Mouse (Mus musculus): ENCODE data around the gene Hectd2. TPM values are rescaled to one million over a fixed set of nuclear protein-coding genes. Genes with fewer than 3 reads are reported as not detected.

Hectd2 gene
- total and polyA plus RNA-seq, 3 experiments = 0.12 to 2.0 TPM; not detected in 1

GRCm38 (mm10) chr19:36559331-36559730 lies 4.9 kb downstream of the Hectd2 start:
- Histone ChIP-seq H3K27ac (ENCODE audit: control insufficient read depth, low read depth, low read length) (no peak overlapping the region), H3K27me3 (ENCODE audit: control insufficient read depth in 1 of 2, insufficient read depth in 2 of 2, low read length in 2 of 2) (peaks cover 7 to 18% of the 10 kb centered on the region in 2 experiments), H3K9ac (ENCODE audit: control insufficient read depth, low read depth, low read length, poor library complexity, severe bottlenecking) (no peak overlapping the region), H3K36me3 (ENCODE audit: control insufficient read depth in 1 of 2, insufficient read depth in 2 of 2, low read length in 2 of 2) (peaks cover 0 to 2% of the 10 kb centered on the region in 2 experiments; a peak in 1 of 4 replicates), H3K79me2 (ENCODE audit: control insufficient read depth, insufficient read depth, low read length, poor library complexity) (no peaks in the 10 kb centered on the region; the same call in 1 of the 2 replicates), H3K4me3 (ENCODE audit: control insufficient read depth in 1 of 2, insufficient read depth in 1 of 2, low read depth in 2 of 2, low read length in 2 of 2) (no peak overlapping the region), H3K4me1 (ENCODE audit: control insufficient read depth in 1 of 2, insufficient read depth in 2 of 2, low read length in 2 of 2) (peaks cover 0 to 2% of the 10 kb centered on the region in 2 experiments; a peak in 1 of 4 replicates), H3K9me3 (replicated peaks; ENCODE audit: insufficient read depth, low read length) (no peaks in the 10 kb centered on the region)
- no peak for DNase-seq (ENCODE audit: low read depth, low spot score)
- TF ChIP-seq MYC (IDR thresholded peaks at IDR 0.05; ENCODE audit: low read depth, low read length) (no peak), TBP (IDR thresholded peaks at IDR 0.05; ENCODE audit: low read depth, low read length) (no peak), ETS1 (IDR thresholded peaks at IDR 0.05; ENCODE audit: low read depth, low read length) (no peak), MAFK (IDR thresholded peaks at IDR 0.05; ENCODE audit: borderline replicate concordance, low read depth, low read length) (no peak), ELF1 (IDR thresholded peaks at IDR 0.05; ENCODE audit: low read depth, low read length) (no peak), TAL1 (IDR thresholded peaks at IDR 0.05; ENCODE audit: low read length) (no peak), ZC3H11A (IDR thresholded peaks at IDR 0.05; ENCODE audit: low read depth, low read length) (no peak), MAZ (IDR thresholded peaks at IDR 0.05; ENCODE audit: low read depth, low read length) (no peak), SMC3 (IDR thresholded peaks at IDR 0.05; ENCODE audit: low read depth, low read length) (no peak), RCOR1 (IDR thresholded peaks at IDR 0.05; ENCODE audit: low read depth, low read length) (no peak), GABPA (IDR thresholded peaks at IDR 0.05; ENCODE audit: low read depth, low read length) (no peak), UBTF (IDR thresholded peaks at IDR 0.05; ENCODE audit: borderline replicate concordance, insufficient read depth, low read depth, low read length) (no peak), POLR2A (IDR thresholded peaks at IDR 0.05; ENCODE audit: control insufficient read depth in 1 of 2, insufficient read depth in 1 of 2, low read depth in 1 of 2, low read length in 2 of 2, poor library complexity in 1 of 2) (no peak)

DNA sequence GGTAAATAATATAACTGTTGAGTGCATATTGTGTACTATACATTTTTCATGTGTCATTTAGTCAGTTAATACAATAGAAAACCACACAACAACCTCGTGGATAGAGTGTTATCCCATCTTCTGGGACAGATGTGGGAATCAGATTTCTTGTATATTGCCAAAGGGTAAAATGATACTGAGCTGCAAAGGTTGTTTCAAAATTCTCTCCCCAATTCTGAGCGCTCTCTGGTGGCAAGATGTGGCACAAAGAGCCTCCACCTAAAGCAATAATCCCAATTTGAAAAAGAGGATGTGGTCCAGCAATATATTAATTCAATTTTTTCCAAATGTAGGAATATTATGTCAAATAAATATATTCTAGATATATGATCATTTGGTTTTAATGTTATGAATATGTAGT lies 5.7 kb downstream of the Hectd2 start:
- no peak overlapping the region for H3K4me3 ChIP-seq (ENCODE audit: control insufficient read depth in 1 of 2, insufficient read depth in 1 of 2, low read depth in 2 of 2, low read length in 2 of 2)
- no peak overlapping the region for H3K9ac ChIP-seq (ENCODE audit: control insufficient read depth, low read depth, low read length, poor library complexity, severe bottlenecking)
- peak; percentile 37 for DNase-seq (ENCODE audit: low read depth, low spot score)
- peaks cover 0 to 2% of the 10 kb centered on the region in 2 experiments; a peak in 1 of 4 replicates for H3K36me3 ChIP-seq (ENCODE audit: control insufficient read depth in 1 of 2, insufficient read depth in 2 of 2, low read length in 2 of 2)
- H3K27ac ChIP-seq (ENCODE audit: control insufficient read depth, low read depth, low read length) = no peak overlapping the region
- no peaks in the 10 kb centered on the region for H3K9me3 ChIP-seq (replicated peaks; ENCODE audit: insufficient read depth, low read length)
- H3K79me2 ChIP-seq (ENCODE audit: control insufficient read depth, insufficient read depth, low read length, poor library complexity) = no peaks in the 10 kb centered on the region
- 0 out of 4 replicates have a peak, but pooled peaks cover 0 to 2% of the 10 kb centered on the region in 2 experiments for H3K4me1 ChIP-seq (ENCODE audit: control insufficient read depth in 1 of 2, insufficient read depth in 2 of 2, low read length in 2 of 2)
- H3K27me3 ChIP-seq (ENCODE audit: control insufficient read depth in 1 of 2, insufficient read depth in 2 of 2, low read length in 2 of 2) = peaks cover 1 to 15% of the 10 kb centered on the region in 2 experiments; a peak in 3 of 4 replicates
- TF ChIP-seq CTCF (IDR thresholded peaks at IDR 0.05 in 2 of 3, conservative IDR thresholded peaks at IDR 0.05 in 1 of 3; ENCODE audit: control insufficient read depth in 1 of 3, insufficient read depth in 1 of 3, low read depth in 2 of 3, low read length in 3 of 3, poor library complexity in 1 of 3, severe bottlenecking in 1 of 3) (peak; percentile 25 to 55 (median 41); a peak in 4 of 6 replicates), E2F4 (IDR thresholded peaks at IDR 0.05; ENCODE audit: borderline replicate concordance, low read depth, low read length) (no peak), GABPA (IDR thresholded peaks at IDR 0.05; ENCODE audit: low read depth, low read length) (no peak), GATA1 (IDR thresholded peaks at IDR 0.05; ENCODE audit: low read depth, low read length) (no peak), MAZ (IDR thresholded peaks at IDR 0.05; ENCODE audit: low read depth, low read length) (no peak), CHD2 (IDR thresholded peaks at IDR 0.05; ENCODE audit: low read length) (no peak), TCF12 (IDR thresholded peaks at IDR 0.05; ENCODE audit: low read depth, low read length) (no peak), MEF2A (IDR thresholded peaks at IDR 0.05; ENCODE audit: extremely low read depth, insufficient replicate concordance, low read depth, low read length, poor library complexity, severe bottlenecking) (no peak), USF2 (IDR thresholded peaks at IDR 0.05; ENCODE audit: borderline replicate concordance in 1 of 2, insufficient read depth in 1 of 2, low read depth in 1 of 2, low read length in 2 of 2) (no peak), USF1 (IDR thresholded peaks at IDR 0.05; ENCODE audit: low read depth, low read length) (no peak), POLR2AphosphoS5 (IDR thresholded peaks at IDR 0.05; ENCODE audit: borderline replicate concordance, low read depth, low read length) (no peak), MYB (IDR thresholded peaks at IDR 0.05; ENCODE audit: low read depth, low read length) (no peak), ZNF384 (IDR thresholded peaks at IDR 0.05; ENCODE audit: low read depth, low read length) (no peak), POLR2A (IDR thresholded peaks at IDR 0.05; ENCODE audit: control insufficient read depth in 1 of 2, insufficient read depth in 1 of 2, low read depth in 1 of 2, low read length in 2 of 2, poor library complexity in 1 of 2) (no peak), SMC3 (IDR thresholded peaks at IDR 0.05; ENCODE audit: low read depth, low read length) (peak; percentile 64), ELF1 (IDR thresholded peaks at IDR 0.05; ENCODE audit: low read depth, low read length) (no peak), CHD1 (IDR thresholded peaks at IDR 0.05; ENCODE audit: low read depth, low read length) (no peak), ETS1 (IDR thresholded peaks at IDR 0.05; ENCODE audit: low read depth, low read length) (no peak), SIN3A (IDR thresholded peaks at IDR 0.05; ENCODE audit: low read length) (no peak), POLR2AphosphoS2 (IDR thresholded peaks at IDR 0.05; ENCODE audit: low read length) (no peak), HCFC1 (IDR thresholded peaks at IDR 0.05; ENCODE audit: low read depth, low read length) (no peak), UBTF (IDR thresholded peaks at IDR 0.05; ENCODE audit: borderline replicate concordance, insufficient read depth, low read depth, low read length) (no peak), ZC3H11A (IDR thresholded peaks at IDR 0.05; ENCODE audit: low read depth, low read length) (no peak), JUND (IDR thresholded peaks at IDR 0.05; ENCODE audit: low read depth, low read length) (no peak), RAD21 (IDR thresholded peaks at IDR 0.05; ENCODE audit: low read depth, low read length) (peak; percentile 34)
